ENCODE assay signal across 8 mouse cellular contexts in the genomic region with DNA sequence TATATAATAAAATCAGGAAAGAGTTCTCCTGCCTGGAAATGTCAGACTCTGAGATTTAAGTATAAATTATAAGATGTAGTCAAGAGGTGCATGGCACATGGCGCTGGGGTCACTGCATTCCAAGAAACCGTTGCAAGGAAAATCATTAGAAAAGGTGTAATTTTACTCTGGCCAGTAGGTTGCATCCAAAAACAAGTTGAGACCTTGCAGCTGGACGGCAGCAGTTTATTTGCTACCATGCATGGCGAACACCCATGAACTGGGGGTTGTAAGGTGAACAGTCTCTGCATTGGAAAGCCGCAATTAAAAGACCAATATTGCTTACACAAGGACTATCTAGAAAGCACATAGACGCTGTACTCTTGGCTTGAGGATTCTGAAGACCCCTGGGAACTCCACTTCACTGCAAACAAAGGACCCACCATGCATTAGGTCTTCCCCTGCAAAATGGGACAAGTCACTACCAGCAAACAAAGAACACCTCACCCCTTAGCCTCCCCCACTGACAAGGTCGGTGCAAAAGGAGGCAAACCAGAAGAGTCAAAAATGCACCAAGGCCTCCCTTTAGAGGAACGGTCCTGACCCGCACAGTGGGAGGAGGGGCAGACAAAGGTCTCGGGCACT. TPM values are rescaled to one million over a fixed set of nuclear protein-coding genes. Genes with fewer than 3 reads are reported as not detected.
DNase-seq lines count a peak whose midpoint lies in the region; ATAC-seq and TF ChIP-seq lines count a peak whose summit lies in the region.

No protein-coding gene starts in this region.

- peaks cover 2% of the 10 kb centered on the region; the same call in 1 of the 2 replicates for H3K4me1 ChIP-seq in cortical plate, adult 2 months (ENCODE audit: control insufficient read depth, insufficient read depth, low read length)
- peaks cover 10% of the 10 kb centered on the region for H3K4me1 ChIP-seq in intestine, embryonic 14.5 days (replicated peaks; ENCODE audit: control insufficient read depth, insufficient read depth, low read length)
- peaks cover 16% of the 10 kb centered on the region; the same call in 1 of the 2 replicates for H3K4me1 ChIP-seq in neural tube, embryonic 14.5 days (ENCODE audit: control insufficient read depth, insufficient read depth, low read length)

- peak overlapping the region; percentile 82 for H3K4me3 ChIP-seq in left cerebral cortex, adult 2 months
- peak overlapping the region; percentile 86 for H3K4me3 ChIP-seq in cortical plate, adult 2 months (ENCODE audit: insufficient read depth, low read length)
- H3K4me3 ChIP-seq in intestine, embryonic 14.5 days (ENCODE audit: low read depth, low read length) = peak overlapping the region; percentile 95
- H3K4me3 ChIP-seq in neural tube, embryonic 14.5 days (ENCODE audit: low read depth, low read length) = peak overlapping the region; percentile 88

- H3K9me3 ChIP-seq in intestine, embryonic 14.5 days (ENCODE audit: control insufficient read depth, low read length) = no peaks in the 10 kb centered on the region
- H3K9me3 ChIP-seq in neural tube, embryonic 14.5 days (ENCODE audit: control insufficient read depth, low read length) = no peaks in the 10 kb centered on the region

- TF ChIP-seq CTCF in left cerebral cortex, adult 2 months (IDR thresholded peaks at IDR 0.05) = no peak
- TF ChIP-seq CTCF in cortical plate, adult 2 months (IDR thresholded peaks at IDR 0.05; ENCODE audit: extremely low read depth, insufficient read depth, low read length) = no peak

- peak overlapping the region; percentile 81 for H3K4me2 ChIP-seq in intestine, embryonic 14.5 days (ENCODE audit: low read length)
- H3K4me2 ChIP-seq in neural tube, embryonic 14.5 days (ENCODE audit: low read depth, low read length) = peak overlapping the region; percentile 71

- H3K36me3 ChIP-seq in intestine, embryonic 14.5 days (ENCODE audit: control insufficient read depth, insufficient read depth, low read length) = peaks cover 35% of the 10 kb centered on the region
- peaks cover 21% of the 10 kb centered on the region for H3K36me3 ChIP-seq in neural tube, embryonic 14.5 days (ENCODE audit: control insufficient read depth, insufficient read depth, low read length)

- H3K27ac ChIP-seq in left cerebral cortex, adult 2 months = peak overlapping the region; percentile 93
- H3K27ac ChIP-seq in cortical plate, adult 2 months (ENCODE audit: insufficient read depth, low read length) = no peak overlapping the region
- H3K27ac ChIP-seq in intestine, embryonic 14.5 days (ENCODE audit: low read depth) = peak overlapping the region; percentile 95
- H3K27ac ChIP-seq in neural tube, embryonic 14.5 days (ENCODE audit: low read depth, low read length) = peak overlapping the region; percentile 93

- intact Hi-C loops in left cerebral cortex, adult 2 months (cut with DNase I) = loop anchor here (2.0 to 5.0 kb wide), 2 partner anchors 14 to 181 kb away; no protein-coding TSS in a partner anchor
- intact Hi-C loops in left cerebral cortex, postnatal 4 days (cut with DNase I) = no loop called here

- no peak for TF ChIP-seq POLR2A in cortical plate, adult 2 months (IDR thresholded peaks at IDR 0.05; ENCODE audit: extremely low read depth, insufficient read depth, low read length)

- no peak for ATAC-seq in intestine, embryonic 14.5 days (replicated peaks; ENCODE audit: low FRiP score, low TSS enrichment, low read depth)
- no peak for ATAC-seq in neural tube, embryonic 14.5 days (ENCODE audit: low read depth)

- 6% methylated on average over 10 of the region's 10 CpGs for WGBS in intestine, embryonic 14.5 days
- 8% methylated on average over 10 of the region's 10 CpGs for WGBS in neural tube, embryonic 14.5 days

- DNase-seq in left cerebral cortex, adult 2 months (ENCODE audit: extremely low spot score in 1 of 2, low spot score in 2 of 2) = no peak
- DNase-seq in left cerebral cortex, adult 11 months (ENCODE audit: low spot score) = no peak
- no peak for DNase-seq in intestine, embryonic 14.5 days (ENCODE audit: low spot score)
- no peak for DNase-seq in left cerebral cortex, postnatal 4 days
- DNase-seq in ovary, postnatal 36 days (ENCODE audit: low spot score) = no peak
- DNase-seq in urinary bladder, postnatal 10 days (ENCODE audit: low spot score) = no peak

- no peaks in the 10 kb centered on the region for H3K27me3 ChIP-seq in intestine, embryonic 14.5 days (replicated peaks; ENCODE audit: control insufficient read depth, insufficient read depth, low read length)
- H3K27me3 ChIP-seq in neural tube, embryonic 14.5 days (ENCODE audit: control insufficient read depth, insufficient read depth, low read length) = no peaks in the 10 kb centered on the region

- H3K9ac ChIP-seq in intestine, embryonic 14.5 days (ENCODE audit: low read length) = peak overlapping the region; percentile 89
- H3K9ac ChIP-seq in neural tube, embryonic 14.5 days (replicated peaks; ENCODE audit: low read depth, low read length) = peak overlapping the region; percentile 96

RNA-seq across cellular contexts. Expression of a gene that starts 1.0 kb away (rescaled TPM):
- total RNA-seq in left cerebral cortex, adult 2 months (2021) = 10 to 100 TPM; 68.6 to 74.8 TPM
- polyA plus RNA-seq in cortical plate, adult 2 months (2012; rRNA removed) = 30.7 and 31.9 TPM in 2 replicates
- 125 and 127 TPM in 2 replicates for polyA plus RNA-seq in intestine, embryonic 14.5 days (2014; fragmentation: Nextera tagmentation; extraction: Ambion mirVana)
- 89.0 and 90.4 TPM in 2 replicates for polyA plus RNA-seq in neural tube, embryonic 14.5 days (2014; fragmentation: Nextera tagmentation; extraction: Ambion mirVana)
- total RNA-seq in left cerebral cortex, postnatal 4 days (2021) = 100 to 1,000 TPM; 103 to 118 TPM

RNA-seq across cellular contexts. Expression of a gene that starts 1.2 kb away (rescaled TPM):
- 100 to 1,000 TPM; 166 to 173 TPM for total RNA-seq in left cerebral cortex, adult 2 months (2021)
- 144 and 166 TPM in 2 replicates for polyA plus RNA-seq in cortical plate, adult 2 months (2012; rRNA removed)
- 123 and 134 TPM in 2 replicates for polyA plus RNA-seq in intestine, embryonic 14.5 days (2014; fragmentation: Nextera tagmentation; extraction: Ambion mirVana)
- 178 and 207 TPM in 2 replicates for polyA plus RNA-seq in neural tube, embryonic 14.5 days (2014; fragmentation: Nextera tagmentation; extraction: Ambion mirVana)
- total RNA-seq in left cerebral cortex, postnatal 4 days (2021) = 100 to 1,000 TPM; 150 to 157 TPM
